Mouse (Mus musculus): ENCODE measurements around the gene Syt14. TPM values are rescaled to one million over a fixed set of nuclear protein-coding genes. Genes with fewer than 3 reads are reported as not detected.

The Syt14 gene
- total RNA-seq, 1 experiment: 8.5 TPM

GRCm38 (mm10) chr1:193047616-193048015, 12.0 kb upstream of the Syt14 start:
- Histone ChIP-seq H3K36me3 (ENCODE audit: control insufficient read depth, insufficient read depth, low read length, poor library complexity, severe bottlenecking) (no peaks in the 10 kb centered on the region), H3K27ac (ENCODE audit: insufficient read depth, low read depth, low read length, poor library complexity, severe bottlenecking) (no peak overlapping the region), H3K9me3 (ENCODE audit: control insufficient read depth, insufficient read depth, low read depth, low read length) (no peaks in the 10 kb centered on the region), H3K4me1 (ENCODE audit: control insufficient read depth in 2 of 2, insufficient read depth in 2 of 2, low read length in 2 of 2, poor library complexity in 1 of 2) (no peaks in the 10 kb centered on the region), H3K9ac (ENCODE audit: insufficient read depth, low read depth, low read length, poor library complexity, severe bottlenecking) (no peak overlapping the region), H3K4me3 (ENCODE audit: insufficient read depth in 1 of 2, low read depth in 1 of 2, low read length in 2 of 2, poor library complexity in 1 of 2, severe bottlenecking in 1 of 2) (no peak overlapping the region)
- no peak for TF ChIP-seq MAFK (IDR thresholded peaks at IDR 0.05; ENCODE audit: insufficient read depth, low read depth, low read length)
- no peak for TF ChIP-seq ZNF384 (IDR thresholded peaks at IDR 0.05; ENCODE audit: low read depth, low read length)
- no peak for TF ChIP-seq CHD2 (IDR thresholded peaks at IDR 0.05; ENCODE audit: low read depth, low read length)
- TF ChIP-seq HCFC1 (IDR thresholded peaks at IDR 0.05; ENCODE audit: borderline replicate concordance, insufficient read depth, low read length): no peak
- no peak for TF ChIP-seq ZC3H11A (IDR thresholded peaks at IDR 0.05; ENCODE audit: borderline replicate concordance, low read depth, low read length)
- in situ Hi-C loops (cut with MboI; ENCODE audit: low sequenced_read_pairs in 2 of 2, unreplicated experiment in 2 of 2): no loop called here
- no peak for DNase-seq (ENCODE audit: low read depth, low spot score)

- no peaks in the 10 kb centered on the region for H3K9me3 ChIP-seq (ENCODE audit: control insufficient read depth, insufficient read depth, low read depth, low read length)
- H3K27ac ChIP-seq (ENCODE audit: insufficient read depth, low read depth, low read length, poor library complexity, severe bottlenecking): no peak overlapping the region
- in situ Hi-C loops (cut with MboI; ENCODE audit: low sequenced_read_pairs in 2 of 2, unreplicated experiment in 2 of 2): no loop called here
- no peak overlapping the region for H3K9ac ChIP-seq (ENCODE audit: insufficient read depth, low read depth, low read length, poor library complexity, severe bottlenecking)
- H3K4me3 ChIP-seq (ENCODE audit: insufficient read depth in 1 of 2, low read depth in 1 of 2, low read length in 2 of 2, poor library complexity in 1 of 2, severe bottlenecking in 1 of 2): no peak overlapping the region
- no peak for TF ChIP-seq MAFK (IDR thresholded peaks at IDR 0.05; ENCODE audit: insufficient read depth, low read depth, low read length)
- no peak for TF ChIP-seq CHD2 (IDR thresholded peaks at IDR 0.05; ENCODE audit: low read depth, low read length)
- TF ChIP-seq ZC3H11A (IDR thresholded peaks at IDR 0.05; ENCODE audit: borderline replicate concordance, low read depth, low read length): no peak
- TF ChIP-seq HCFC1 (IDR thresholded peaks at IDR 0.05; ENCODE audit: borderline replicate concordance, insufficient read depth, low read length): no peak
- TF ChIP-seq ZNF384 (IDR thresholded peaks at IDR 0.05; ENCODE audit: low read depth, low read length): no peak
- no peaks in the 10 kb centered on the region for H3K36me3 ChIP-seq (ENCODE audit: control insufficient read depth, insufficient read depth, low read length, poor library complexity, severe bottlenecking)
- DNase-seq (ENCODE audit: low read depth, low spot score): no peak
- no peaks in the 10 kb centered on the region for H3K4me1 ChIP-seq (ENCODE audit: control insufficient read depth in 2 of 2, insufficient read depth in 2 of 2, low read length in 2 of 2, poor library complexity in 1 of 2)
These were observed 7.3 kb upstream of the Syt14 start for GRCm38 (mm10) chr1:193042760-193043295.

- Histone ChIP-seq H3K9ac (ENCODE audit: insufficient read depth, low read depth, low read length, poor library complexity, severe bottlenecking) (peak overlapping the region; percentile 76), H3K4me1 (ENCODE audit: control insufficient read depth in 2 of 2, insufficient read depth in 2 of 2, low read length in 2 of 2, poor library complexity in 1 of 2) (peaks cover 0 to 2% of the 10 kb centered on the region in 2 experiments; a peak in 1 of 4 replicates), H3K4me3 (ENCODE audit: insufficient read depth in 1 of 2, low read depth in 1 of 2, low read length in 2 of 2, poor library complexity in 1 of 2, severe bottlenecking in 1 of 2) (peak overlapping the region; percentile 69 to 72), H3K9me3 (ENCODE audit: control insufficient read depth, insufficient read depth, low read depth, low read length) (no peaks in the 10 kb centered on the region), H3K36me3 (ENCODE audit: control insufficient read depth, insufficient read depth, low read length, poor library complexity, severe bottlenecking) (no peaks in the 10 kb centered on the region), H3K27ac (ENCODE audit: insufficient read depth, low read depth, low read length, poor library complexity, severe bottlenecking) (no peak overlapping the region; the same call in 1 of the 2 replicates)
- in situ Hi-C loops (cut with MboI; ENCODE audit: low sequenced_read_pairs in 2 of 2, unreplicated experiment in 2 of 2): no loop called here
- peak; percentile 25 for DNase-seq (ENCODE audit: low read depth, low spot score)
- TF ChIP-seq ZNF384 (IDR thresholded peaks at IDR 0.05; ENCODE audit: low read depth, low read length) (no peak), MAFK (IDR thresholded peaks at IDR 0.05; ENCODE audit: insufficient read depth, low read depth, low read length) (no peak), HCFC1 (IDR thresholded peaks at IDR 0.05; ENCODE audit: borderline replicate concordance, insufficient read depth, low read length) (no peak), CHD2 (IDR thresholded peaks at IDR 0.05; ENCODE audit: low read depth, low read length) (no peak), ZC3H11A (IDR thresholded peaks at IDR 0.05; ENCODE audit: borderline replicate concordance, low read depth, low read length) (no peak)
These were observed 614 bp downstream of the Syt14 start for GRCm38 (mm10) chr1:193034951-193035370.

GRCm38 (mm10) chr1:193024311-193024710, 11.3 kb downstream of the Syt14 start:
- Histone ChIP-seq H3K27ac (ENCODE audit: insufficient read depth, low read depth, low read length, poor library complexity, severe bottlenecking) (no peak overlapping the region), H3K9ac (ENCODE audit: insufficient read depth, low read depth, low read length, poor library complexity, severe bottlenecking) (no peak overlapping the region), H3K9me3 (ENCODE audit: control insufficient read depth, insufficient read depth, low read depth, low read length) (no peaks in the 10 kb centered on the region), H3K36me3 (ENCODE audit: control insufficient read depth, insufficient read depth, low read length, poor library complexity, severe bottlenecking) (no peaks in the 10 kb centered on the region), H3K4me1 (ENCODE audit: control insufficient read depth in 2 of 2, insufficient read depth in 2 of 2, low read length in 2 of 2, poor library complexity in 1 of 2) (no peaks in the 10 kb centered on the region; a peak in 1 of 4 replicates), H3K4me3 (ENCODE audit: insufficient read depth in 1 of 2, low read depth in 1 of 2, low read length in 2 of 2, poor library complexity in 1 of 2, severe bottlenecking in 1 of 2) (no peak overlapping the region)
- no peak for DNase-seq (ENCODE audit: low read depth, low spot score)
- TF ChIP-seq MAFK (IDR thresholded peaks at IDR 0.05; ENCODE audit: insufficient read depth, low read depth, low read length) (no peak), ZC3H11A (IDR thresholded peaks at IDR 0.05; ENCODE audit: borderline replicate concordance, low read depth, low read length) (no peak), HCFC1 (IDR thresholded peaks at IDR 0.05; ENCODE audit: borderline replicate concordance, insufficient read depth, low read length) (no peak), CHD2 (IDR thresholded peaks at IDR 0.05; ENCODE audit: low read depth, low read length) (no peak), ZNF384 (IDR thresholded peaks at IDR 0.05; ENCODE audit: low read depth, low read length) (no peak)
- in situ Hi-C loops (cut with MboI; ENCODE audit: low sequenced_read_pairs in 2 of 2, unreplicated experiment in 2 of 2): no loop called here

Measured in ES-E14 (cell line).